Mouse (Mus musculus) heart, embryonic 12.5 days (tissue): ENCODE measurements around the gene Spata31d1b. TPM values are rescaled to one million over a fixed set of nuclear protein-coding genes. Genes with fewer than 3 reads are reported as not detected.

Experiments used
- ATAC-seq: fragments of 200-750 bp; cut with Nextera tagmentation; 2 replicates; pipeline ENCODE4 v1.8.0; 2017; ENCODE audit warnings: moderate TSS enrichment, moderate library complexity; ENCODE audit not compliant: insufficient number of reproducible peaks, low FRiP score
- H3K27ac ChIP-seq: fragments of 300-500 bp; sonication (generic); 2 replicates; pipeline ENCODE4 v1.5.1; 2016; ENCODE audit warnings: mild to moderate bottlenecking, moderate library complexity; ENCODE audit not compliant: poor library complexity, severe bottlenecking
- H3K27me3 ChIP-seq: fragments of 300-500 bp; sonication (generic); replicated peaks from 2 replicates; pipeline ENCODE4 v1.6.1; 2016; ENCODE audit warnings: mild to moderate bottlenecking, moderate library complexity
- H3K36me3 ChIP-seq: fragments of 300-500 bp; sonication (generic); 2 replicates; pipeline ENCODE4 v1.6.1; 2016; ENCODE audit warnings: mild to moderate bottlenecking, moderate library complexity
- H3K4me1 ChIP-seq: fragments of 300-500 bp; sonication (generic); replicated peaks from 2 replicates; pipeline ENCODE4 v1.6.1; 2016; ENCODE audit warnings: mild to moderate bottlenecking
- H3K4me2 ChIP-seq: fragments of 300-500 bp; sonication (generic); 2 replicates; pipeline ENCODE4 v1.6.1; 2016; ENCODE audit warnings: mild to moderate bottlenecking, moderate library complexity
- H3K4me3 ChIP-seq: fragments of 300-500 bp; sonication (generic); 2 replicates; pipeline ENCODE4 v1.5.1; 2016; ENCODE audit warnings: mild to moderate bottlenecking
- H3K9ac ChIP-seq: fragments of 300-500 bp; sonication (generic); 2 replicates; pipeline ENCODE4 v1.6.1; 2016; ENCODE audit warnings: mild to moderate bottlenecking, moderate library complexity
- H3K9me3 ChIP-seq: fragments of 300-500 bp; sonication (generic); replicated peaks from 2 replicates; pipeline ENCODE4 v1.6.1; 2016; ENCODE audit warnings: mild to moderate bottlenecking, moderate library complexity
- WGBS: fragments of 180-500 bp; shearing (Covaris S2); methylation state at CpG from one replicate; pipeline ENCODE4 v1.1.7; 2016; 5-methylcytosine and 5-hydroxymethylcytosine counted together
- polyA plus RNA-seq: library from polyadenylated mRNA; unstranded; fragments of >200 nt; fragmentation: Nextera tagmentation; extraction: Ambion mirVana; gene quantifications from 2 replicates; pipeline ENCODE4 v1.2.1, GENCODE M21; 2016

Gene Spata31d1b
- polyA plus RNA-seq, 1 experiment from 2014 or later, result not detected

DNA sequence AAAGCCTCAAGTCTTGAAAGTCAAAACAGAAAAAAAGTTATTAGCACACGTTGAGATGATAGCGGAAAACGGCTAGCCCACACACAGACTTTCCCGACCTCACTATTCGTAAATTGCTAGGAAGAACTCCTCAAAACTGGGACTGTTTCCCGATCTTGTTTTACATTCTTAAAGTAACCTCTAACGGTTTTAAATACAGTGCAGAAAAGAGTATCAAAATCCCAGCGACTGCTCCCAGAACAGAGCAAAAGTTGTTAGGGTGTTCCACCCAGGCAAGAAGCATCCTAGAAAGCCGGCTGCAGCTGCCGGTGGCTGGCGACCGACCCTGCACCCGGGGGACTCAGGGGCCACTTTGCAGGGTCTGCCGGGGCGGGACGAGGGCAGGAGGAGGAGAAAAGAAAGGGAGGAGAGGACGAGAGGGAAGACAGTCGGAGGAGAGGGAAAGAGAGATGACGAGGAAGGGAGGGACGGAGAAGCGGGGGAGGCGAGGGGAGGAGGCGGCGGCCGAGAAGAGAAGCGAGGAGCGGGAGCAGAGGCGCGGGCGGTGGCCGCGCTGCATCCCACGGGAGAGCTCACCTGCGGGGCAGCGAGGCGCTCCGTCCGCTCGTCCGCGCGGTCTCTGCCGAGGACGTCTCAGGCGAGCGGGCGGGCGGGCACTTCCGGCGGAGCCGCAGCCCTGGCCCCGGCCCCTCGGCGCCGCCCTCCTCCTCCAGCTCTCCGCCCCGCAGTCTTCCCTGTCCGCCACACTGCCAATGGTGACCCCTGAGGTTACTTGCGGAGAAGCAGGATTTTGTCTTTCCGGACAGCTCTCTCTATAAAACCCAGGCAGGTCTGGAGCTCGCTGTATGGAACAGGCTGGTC is 36.7 kb upstream of the Spata31d1b start, which contains the start of gene Golm1:
Golm1 (minus strand) TSS at position 661 of the 861 bp plus-strand sequence.
- no peaks in the 10 kb centered on the region for H3K27me3 ChIP-seq
- no peaks in the 10 kb centered on the region for H3K9me3 ChIP-seq
- peak within 1 kb of the TSS; percentile 58 for H3K27ac ChIP-seq
- H3K4me3 ChIP-seq, result peak within 1 kb of the TSS; percentile 69
- H3K4me2 ChIP-seq, result peak within 1 kb of the TSS; percentile 70
- H3K36me3 ChIP-seq, result no peaks in the 10 kb centered on the region
- peaks cover 21% of the 10 kb centered on the region for H3K4me1 ChIP-seq
- WGBS, result under 1% methylated on average over 52 of the region's 61 CpGs
- peak; percentile 89 for ATAC-seq
- H3K9ac ChIP-seq, result peak within 1 kb of the TSS; percentile 73

DNA sequence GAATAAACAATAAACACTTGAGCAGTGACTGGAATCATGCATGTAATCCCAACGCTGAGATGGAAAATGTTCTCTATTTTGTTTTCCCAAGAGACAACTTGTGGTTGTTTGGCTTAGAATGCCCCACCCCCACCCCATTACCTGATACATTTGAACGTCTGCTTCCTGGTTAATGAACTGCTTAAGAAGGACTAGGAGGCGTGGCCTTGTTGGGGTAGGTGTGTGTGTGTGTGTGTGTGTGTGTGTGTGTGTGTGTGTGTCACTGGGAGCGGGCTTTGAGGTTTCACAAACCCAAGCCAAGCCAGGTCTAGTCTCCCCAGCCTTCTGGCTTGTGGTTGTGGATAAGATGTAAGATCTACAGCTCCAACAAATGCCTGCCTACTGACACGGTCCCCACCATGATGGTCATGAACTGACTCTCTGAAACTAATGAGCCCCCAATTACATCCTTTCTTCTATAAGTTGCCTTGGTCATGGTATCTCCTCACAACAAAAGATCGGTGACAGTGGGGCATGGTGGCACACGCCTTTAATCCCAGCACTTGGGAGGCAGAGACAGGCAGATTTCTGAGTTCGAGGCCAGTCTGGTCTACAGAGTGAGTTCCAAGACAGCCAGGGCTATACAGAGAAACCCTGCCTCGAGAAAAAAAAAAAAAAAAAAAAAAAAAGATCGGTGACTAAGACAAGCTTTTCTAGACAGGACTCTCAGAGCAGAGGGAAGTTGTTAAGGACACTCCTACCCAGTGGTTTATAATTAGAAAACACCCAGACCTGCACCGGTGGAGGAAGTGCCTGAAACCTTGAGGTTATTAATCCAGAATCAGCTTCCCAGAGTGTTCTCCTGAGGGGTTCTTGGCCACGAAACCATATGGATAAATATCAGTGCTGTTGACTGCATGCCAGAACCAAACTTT is 35.5 kb upstream of the Spata31d1b start:
- Histone ChIP-seq H3K27ac (no peak overlapping the region), H3K9ac (no peak overlapping the region), H3K36me3 (no peaks in the 10 kb centered on the region), H3K4me3 (no peak overlapping the region), H3K27me3 (peaks cover 4% of the 10 kb centered on the region; the same call in 1 of the 2 replicates), H3K9me3 (no peaks in the 10 kb centered on the region), H3K4me2 (no peak overlapping the region; the same call in 1 of the 2 replicates), H3K4me1 (peaks cover 21% of the 10 kb centered on the region)
- WGBS, result 77% methylated on average over 12 of the region's 12 CpGs
- ATAC-seq, result no peak

DNA sequence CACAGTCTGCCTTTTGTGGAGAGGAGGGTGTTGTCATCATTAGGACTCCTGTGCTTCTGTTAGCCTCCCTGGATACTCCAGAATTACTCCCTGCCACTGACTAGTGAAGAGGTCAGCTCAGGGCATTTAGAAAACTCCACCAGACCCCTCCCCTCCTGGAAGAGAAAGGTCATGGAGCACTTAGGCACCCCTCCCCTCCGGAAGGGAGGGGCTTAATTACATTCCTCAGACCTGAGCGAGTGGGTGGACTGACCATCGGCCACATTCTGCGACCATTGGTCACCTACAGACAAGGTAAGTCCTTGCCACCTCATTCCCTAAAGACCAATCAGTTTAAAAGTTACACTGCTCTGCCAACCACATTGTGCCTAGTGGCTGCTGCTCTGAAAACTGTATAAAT is 32.8 kb upstream of the Spata31d1b start:
- Histone ChIP-seq H3K9me3 (no peaks in the 10 kb centered on the region), H3K4me2 (no peak overlapping the region), H3K27ac (no peak overlapping the region), H3K4me3 (no peak overlapping the region), H3K9ac (no peak overlapping the region), H3K4me1 (peaks cover 10% of the 10 kb centered on the region), H3K27me3 (peaks cover 5% of the 10 kb centered on the region; the same call in 1 of the 2 replicates), H3K36me3 (no peaks in the 10 kb centered on the region)
- ATAC-seq, result no peak
- WGBS, result 50% methylated on average over 4 of the region's 4 CpGs

DNA sequence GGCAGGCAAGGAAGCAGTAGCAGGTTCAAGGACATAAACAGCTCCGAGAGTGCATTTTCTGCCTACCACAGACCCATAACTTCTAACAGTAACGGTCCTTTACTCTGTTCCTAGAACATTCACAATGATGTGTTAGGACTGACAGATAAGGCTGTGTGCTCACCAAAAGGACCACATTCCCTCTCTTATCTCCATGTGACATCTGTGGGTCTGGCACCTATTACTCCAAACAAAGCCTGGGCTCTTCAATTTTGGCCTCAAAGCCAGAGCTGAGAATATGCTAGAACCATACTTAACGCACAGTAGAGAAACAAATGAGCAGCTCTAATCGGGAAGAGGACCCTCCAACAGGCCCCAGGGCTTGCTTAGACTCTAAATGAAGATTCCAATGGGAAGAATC is 32.2 kb upstream of the Spata31d1b start:
- ATAC-seq, result no peak
- H3K36me3 ChIP-seq, result no peaks in the 10 kb centered on the region

DNA sequence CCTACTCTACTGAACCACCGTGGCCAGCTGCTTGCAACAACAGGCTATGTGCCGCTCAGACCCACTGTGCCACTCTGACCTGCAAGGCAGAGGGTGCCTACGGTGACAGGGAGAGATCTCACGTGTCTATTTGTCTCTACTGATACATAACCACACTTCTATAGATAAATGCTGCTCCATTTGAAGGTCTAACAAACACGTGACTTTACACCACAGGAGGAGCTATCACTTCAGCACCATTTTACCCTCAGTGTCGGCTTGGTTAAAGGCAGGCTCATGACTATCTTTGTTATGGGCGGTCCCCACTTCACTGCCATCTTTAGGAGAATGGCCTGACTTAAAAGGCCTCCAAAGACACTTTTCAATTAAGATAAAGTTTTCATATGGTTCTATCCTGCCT is 29.5 kb upstream of the Spata31d1b start:
- H3K27ac ChIP-seq, result no peak overlapping the region
- no peak for ATAC-seq
- H3K9ac ChIP-seq, result no peak overlapping the region
- H3K27me3 ChIP-seq, result peaks cover 5% of the 10 kb centered on the region; the same call in 1 of the 2 replicates
- H3K4me3 ChIP-seq, result no peak overlapping the region
- H3K36me3 ChIP-seq, result no peaks in the 10 kb centered on the region
- 11% methylated on average over 7 of the region's 7 CpGs for WGBS
- peaks cover 5% of the 10 kb centered on the region; the same call in 1 of the 2 replicates for H3K4me1 ChIP-seq
- H3K9me3 ChIP-seq, result no peaks in the 10 kb centered on the region
- H3K4me2 ChIP-seq, result peak overlapping the region; percentile 17; the same call in 1 of the 2 replicates

More for the DNA sequence above, 32.2 kb upstream of the Spata31d1b start:
- no peaks in the 10 kb centered on the region for H3K9me3 ChIP-seq
- peaks cover 5% of the 10 kb centered on the region; the same call in 1 of the 2 replicates for H3K4me1 ChIP-seq
- no peak overlapping the region for H3K4me2 ChIP-seq
- WGBS, result 49% methylated on average over 4 of the region's 4 CpGs
- H3K4me3 ChIP-seq, result no peak overlapping the region
- peaks cover 5% of the 10 kb centered on the region; the same call in 1 of the 2 replicates for H3K27me3 ChIP-seq
- no peak overlapping the region for H3K27ac ChIP-seq
- H3K9ac ChIP-seq, result no peak overlapping the region

DNA sequence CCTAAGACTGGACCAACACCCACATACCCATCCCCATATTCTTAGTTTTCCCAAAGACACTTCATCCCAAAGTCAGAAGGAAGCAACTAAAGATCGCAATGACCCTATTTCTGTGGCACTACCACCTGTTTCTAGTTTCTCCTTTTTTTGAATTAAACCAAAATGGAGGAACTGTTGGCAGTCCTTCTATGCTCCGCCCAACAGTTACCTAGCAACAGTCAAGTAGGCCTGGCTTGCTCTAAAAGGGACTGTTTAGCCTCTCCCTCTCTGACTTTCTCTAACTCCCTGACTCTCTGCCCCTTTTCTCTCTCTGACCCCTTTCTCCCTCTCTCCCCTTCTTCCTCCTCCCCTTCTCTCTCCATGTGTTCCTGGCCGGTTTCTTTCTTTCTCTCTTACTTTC is 26.8 kb upstream of the Spata31d1b start:
- ATAC-seq, result no peak
- peaks cover 15% of the 10 kb centered on the region for H3K4me1 ChIP-seq
- WGBS, result 80% methylated on average over 3 of the region's 3 CpGs
- no peaks in the 10 kb centered on the region for H3K9me3 ChIP-seq
- no peaks in the 10 kb centered on the region for H3K36me3 ChIP-seq
- no peak overlapping the region for H3K4me3 ChIP-seq
- no peak overlapping the region for H3K9ac ChIP-seq
- no peak overlapping the region for H3K4me2 ChIP-seq
- peaks cover 5% of the 10 kb centered on the region; the same call in 1 of the 2 replicates for H3K27me3 ChIP-seq
- no peak overlapping the region for H3K27ac ChIP-seq

DNA sequence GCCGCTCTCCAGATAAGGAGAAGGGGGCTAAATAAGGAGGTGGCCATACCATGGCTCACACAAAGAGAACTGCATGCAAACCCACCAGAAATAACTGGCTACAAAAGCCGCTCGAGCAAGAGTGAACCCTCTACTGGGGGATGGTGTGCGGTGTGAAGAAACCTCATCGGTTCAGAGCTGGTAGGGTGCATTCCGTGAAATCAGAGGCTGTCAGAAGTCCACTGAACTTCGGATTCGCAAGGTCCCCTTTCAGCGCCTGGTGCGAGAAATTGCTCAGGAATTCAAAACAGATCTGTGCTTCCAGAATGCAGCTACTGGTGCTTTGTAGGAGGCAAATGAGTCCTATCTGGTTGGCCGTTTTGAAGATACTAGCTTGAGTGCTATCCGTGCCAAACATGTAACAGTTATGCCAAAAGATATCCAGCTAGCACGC is 23.7 kb upstream of the Spata31d1b start:
- Histone ChIP-seq H3K36me3 (no peaks in the 10 kb centered on the region), H3K4me1 (peaks cover 10% of the 10 kb centered on the region; the same call in 1 of the 2 replicates), H3K9ac (peak overlapping the region; percentile 30; the same call in 1 of the 2 replicates), H3K4me3 (peak overlapping the region; percentile 26; the same call in 1 of the 2 replicates), H3K9me3 (no peaks in the 10 kb centered on the region), H3K27ac (peak overlapping the region; percentile 62), H3K4me2 (peak overlapping the region; percentile 67), H3K27me3 (no peaks in the 10 kb centered on the region)
- ATAC-seq, result peak; percentile 33; the same call in 1 of the 2 replicates
- WGBS, result 29% methylated on average over 13 of the region's 13 CpGs

DNA sequence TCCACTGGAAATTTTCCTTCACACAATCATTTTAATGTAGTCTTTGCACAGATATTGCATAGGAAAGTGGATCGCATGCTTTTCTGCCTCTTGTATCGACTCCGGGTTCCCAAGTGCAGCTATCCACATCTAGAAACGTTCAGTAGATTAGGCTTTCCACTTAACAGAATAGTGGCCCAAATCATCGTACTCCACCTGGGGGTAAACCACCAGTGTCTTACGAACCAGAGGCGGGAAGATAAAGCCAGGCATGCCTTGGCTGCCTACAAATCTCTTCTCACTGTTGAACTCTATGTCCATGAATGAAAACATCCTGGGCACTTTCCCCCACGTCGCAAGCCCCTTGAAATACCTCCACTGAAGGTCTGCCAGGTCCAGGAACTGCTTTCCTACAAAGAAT is 22.8 kb upstream of the Spata31d1b start:
- H3K36me3 ChIP-seq, result no peaks in the 10 kb centered on the region
- H3K4me2 ChIP-seq, result no peak overlapping the region
- H3K4me3 ChIP-seq, result no peak overlapping the region
- H3K9ac ChIP-seq, result no peak overlapping the region
- peaks cover 10% of the 10 kb centered on the region; the same call in 1 of the 2 replicates for H3K4me1 ChIP-seq
- H3K27me3 ChIP-seq, result no peaks in the 10 kb centered on the region
- H3K9me3 ChIP-seq, result no peaks in the 10 kb centered on the region
- 62% methylated on average over 9 of the region's 9 CpGs for WGBS
- ATAC-seq, result no peak
- no peak overlapping the region for H3K27ac ChIP-seq

DNA sequence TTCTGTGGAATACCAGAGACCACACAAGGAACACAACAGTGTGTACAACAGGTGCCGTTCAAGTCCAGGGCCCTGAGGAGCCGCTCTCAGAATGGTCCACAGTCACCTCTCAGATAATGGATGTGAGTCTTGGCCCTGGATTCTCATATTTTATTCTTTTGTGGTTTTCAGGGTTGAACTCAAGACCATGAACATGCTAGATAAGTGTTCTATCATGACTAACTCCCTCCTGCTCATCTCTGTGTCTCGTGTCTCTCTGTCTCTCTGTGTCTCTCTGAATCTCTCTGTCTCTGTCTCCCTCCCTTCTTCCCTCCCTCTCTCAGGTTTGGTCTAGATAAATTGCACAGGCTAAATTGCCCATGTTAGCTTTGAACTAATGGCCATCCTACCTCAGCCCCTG is 22.2 kb upstream of the Spata31d1b start:
- no peak overlapping the region for H3K27ac ChIP-seq
- H3K4me2 ChIP-seq, result no peak overlapping the region
- ATAC-seq, result no peak
- no peak overlapping the region for H3K9ac ChIP-seq
- H3K27me3 ChIP-seq, result no peaks in the 10 kb centered on the region
- H3K4me1 ChIP-seq, result peaks cover 10% of the 10 kb centered on the region; the same call in 1 of the 2 replicates
- H3K9me3 ChIP-seq, result no peaks in the 10 kb centered on the region
- H3K4me3 ChIP-seq, result no peak overlapping the region
- H3K36me3 ChIP-seq, result no peaks in the 10 kb centered on the region
- 84% methylated on average over 3 of the region's 3 CpGs for WGBS

DNA sequence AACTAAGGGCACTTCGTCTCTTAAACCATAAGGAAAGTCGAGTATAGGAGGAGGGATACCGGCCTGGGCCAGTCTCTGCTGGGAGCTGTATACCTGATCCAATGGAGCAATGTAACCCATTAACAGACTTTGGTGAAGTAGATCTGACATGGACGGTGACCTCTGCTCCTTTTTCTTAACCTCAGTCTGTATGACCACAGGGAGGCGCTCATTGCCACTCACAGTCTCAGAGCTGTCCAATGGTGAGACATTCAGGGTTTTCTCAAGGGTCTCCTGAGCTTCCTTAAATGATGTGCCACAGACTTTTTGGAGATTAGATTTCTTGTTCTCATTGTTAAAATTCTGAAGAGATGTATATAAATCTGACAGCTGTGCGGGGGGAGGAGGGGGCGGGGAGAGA is 21.5 kb upstream of the Spata31d1b start:
- no peaks in the 10 kb centered on the region for H3K9me3 ChIP-seq
- no peaks in the 10 kb centered on the region for H3K27me3 ChIP-seq
- no peak for ATAC-seq
- 75% methylated on average over 7 of the region's 7 CpGs for WGBS
- no peak overlapping the region for H3K9ac ChIP-seq
- no peak overlapping the region for H3K27ac ChIP-seq
- H3K4me2 ChIP-seq, result no peak overlapping the region
- no peaks in the 10 kb centered on the region for H3K36me3 ChIP-seq
- H3K4me1 ChIP-seq, result peaks cover 10% of the 10 kb centered on the region; the same call in 1 of the 2 replicates
- no peak overlapping the region for H3K4me3 ChIP-seq
